Mouse (Mus musculus): Measurements from ENCODE around the gene Stk36. TPM values are rescaled to one million over a fixed set of nuclear protein-coding genes. Genes with fewer than 3 reads are reported as not detected.

Gene Stk36
- polyA plus RNA-seq (2015; fragmentation: Nextera tagmentation; extraction: Ambion mirVana), result 2.8 and 3.5 TPM in 2 replicates

GRCm38 (mm10) chr1:74601267-74601962, at the start of gene Stk36, which contains the start of gene Rnf25:
TSS of gene Stk36 (plus strand) at chr1:74601445.
TSS of gene Rnf25 (minus strand) at chr1:74601397.
- WGBS, result 10% methylated on average over 25 of the region's 25 CpGs
- peaks cover 36% of the 10 kb centered on the region for H3K36me3 ChIP-seq
- H3K4me1 ChIP-seq, result peaks cover 15% of the 10 kb centered on the region
- H3K4me2 ChIP-seq, result peak within 1 kb of the TSS; percentile 86
- H3K9me3 ChIP-seq, result no peaks in the 10 kb centered on the region
- H3K27ac ChIP-seq (replicated peaks), result peak within 1 kb of the TSS; percentile 62
- peak; percentile 56; the same call in 1 of the 2 replicates for ATAC-seq (ENCODE audit: extremely low read depth, insufficient number of reproducible peaks, low FRiP score, low TSS enrichment)
- peak within 1 kb of the TSS; percentile 93 for H3K4me3 ChIP-seq
- no peaks in the 10 kb centered on the region for H3K27me3 ChIP-seq (replicated peaks)
- H3K9ac ChIP-seq, result peak within 1 kb of the TSS; percentile 91

GRCm38 (mm10) chr1:74559061-74559460, 42.2 kb upstream of the Stk36 start:
- Histone ChIP-seq H3K36me3 (peaks cover 10% of the 10 kb centered on the region), H3K27me3 (replicated peaks) (no peaks in the 10 kb centered on the region), H3K4me2 (no peak overlapping the region), H3K9ac (no peak overlapping the region), H3K4me1 (no peaks in the 10 kb centered on the region), H3K9me3 (no peaks in the 10 kb centered on the region), H3K27ac (replicated peaks) (no peak overlapping the region), H3K4me3 (no peak overlapping the region)
- 79% methylated on average over 5 of the region's 5 CpGs for WGBS
- no peak for ATAC-seq (ENCODE audit: extremely low read depth, insufficient number of reproducible peaks, low FRiP score, low TSS enrichment)

GRCm38 (mm10) chr1:74565834-74566233, 35.4 kb upstream of the Stk36 start:
- no peak for ATAC-seq (ENCODE audit: extremely low read depth, insufficient number of reproducible peaks, low FRiP score, low TSS enrichment)
- H3K36me3 ChIP-seq, result peaks cover 74% of the 10 kb centered on the region
- H3K9me3 ChIP-seq, result no peaks in the 10 kb centered on the region
- H3K4me3 ChIP-seq, result no peak overlapping the region
- no peak overlapping the region for H3K4me2 ChIP-seq
- no peaks in the 10 kb centered on the region for H3K4me1 ChIP-seq
- H3K27ac ChIP-seq (replicated peaks), result no peak overlapping the region
- H3K27me3 ChIP-seq (replicated peaks), result no peaks in the 10 kb centered on the region
- WGBS, result 93% methylated on average over 6 of the region's 6 CpGs
- no peak overlapping the region for H3K9ac ChIP-seq

- Histone ChIP-seq H3K4me3 (no peak overlapping the region), H3K4me2 (no peak overlapping the region), H3K9ac (no peak overlapping the region), H3K36me3 (peaks cover 95% of the 10 kb centered on the region), H3K4me1 (no peaks in the 10 kb centered on the region), H3K27ac (replicated peaks) (no peak overlapping the region), H3K27me3 (replicated peaks) (no peaks in the 10 kb centered on the region), H3K9me3 (no peaks in the 10 kb centered on the region)
- no peak for ATAC-seq (ENCODE audit: extremely low read depth, insufficient number of reproducible peaks, low FRiP score, low TSS enrichment)
- WGBS, result 81% methylated on average over 29 of the region's 29 CpGs
Measured at GRCm38 (mm10) chr1:74569739-74570719, 31.2 kb upstream of the Stk36 start.

- Histone ChIP-seq H3K9me3 (no peaks in the 10 kb centered on the region), H3K4me1 (peaks cover 30% of the 10 kb centered on the region), H3K9ac (no peak overlapping the region), H3K4me2 (no peak overlapping the region), H3K27me3 (replicated peaks) (no peaks in the 10 kb centered on the region), H3K36me3 (peaks cover 63% of the 10 kb centered on the region), H3K27ac (replicated peaks) (no peak overlapping the region), H3K4me3 (no peak overlapping the region)
- no peak for ATAC-seq (ENCODE audit: extremely low read depth, insufficient number of reproducible peaks, low FRiP score, low TSS enrichment)
- WGBS, result 77% methylated on average over 3 of the region's 3 CpGs
Measured at GRCm38 (mm10) chr1:74582621-74583020, 18.6 kb upstream of the Stk36 start.

- WGBS, result 75% methylated on average over 3 of the region's 3 CpGs
- H3K27ac ChIP-seq (replicated peaks), result peak overlapping the region; percentile 66
- peak overlapping the region; percentile 35 for H3K4me2 ChIP-seq
Measured at GRCm38 (mm10) chr1:74584616-74585398, 16.4 kb upstream of the Stk36 start.

GRCm38 (mm10) chr1:74587233-74587772, 13.9 kb upstream of the Stk36 start:
- peaks cover 37% of the 10 kb centered on the region for H3K4me1 ChIP-seq
- ATAC-seq (ENCODE audit: extremely low read depth, insufficient number of reproducible peaks, low FRiP score, low TSS enrichment), result no peak; the same call in 1 of the 2 replicates
- H3K27ac ChIP-seq (replicated peaks), result peak overlapping the region; percentile 93
- H3K27me3 ChIP-seq (replicated peaks), result no peaks in the 10 kb centered on the region
- peak overlapping the region; percentile 92 for H3K4me2 ChIP-seq
- peak overlapping the region; percentile 88 for H3K9ac ChIP-seq
- peak overlapping the region; percentile 91 for H3K4me3 ChIP-seq
- WGBS, result under 1% methylated on average over 24 of the region's 24 CpGs
- H3K9me3 ChIP-seq, result no peaks in the 10 kb centered on the region
- peaks cover 49% of the 10 kb centered on the region for H3K36me3 ChIP-seq

More at GRCm38 (mm10) chr1:74584616-74585398, 16.4 kb upstream of the Stk36 start:
- ATAC-seq (ENCODE audit: extremely low read depth, insufficient number of reproducible peaks, low FRiP score, low TSS enrichment), result no peak
- H3K9me3 ChIP-seq, result no peaks in the 10 kb centered on the region
- H3K9ac ChIP-seq, result peak overlapping the region; percentile 59
- H3K4me3 ChIP-seq, result no peak overlapping the region
- peaks cover 45% of the 10 kb centered on the region for H3K36me3 ChIP-seq
- peaks cover 37% of the 10 kb centered on the region for H3K4me1 ChIP-seq
- no peaks in the 10 kb centered on the region for H3K27me3 ChIP-seq (replicated peaks)

GRCm38 (mm10) chr1:74587773-74588445, 13.3 kb upstream of the Stk36 start, which contains the start of the genes Zfp142 and Bcs1l:
TSS of gene Zfp142 (minus strand) at chr1:74588246.
TSS of gene Bcs1l (plus strand) at chr1:74588289.
- Histone ChIP-seq H3K27ac (replicated peaks) (peak within 1 kb of the TSS; percentile 93), H3K4me1 (peaks cover 37% of the 10 kb centered on the region), H3K36me3 (peaks cover 46% of the 10 kb centered on the region), H3K4me3 (peak within 1 kb of the TSS; percentile 91), H3K4me2 (peak within 1 kb of the TSS; percentile 92), H3K9me3 (no peaks in the 10 kb centered on the region), H3K27me3 (replicated peaks) (no peaks in the 10 kb centered on the region), H3K9ac (peak within 1 kb of the TSS; percentile 89)
- ATAC-seq (ENCODE audit: extremely low read depth, insufficient number of reproducible peaks, low FRiP score, low TSS enrichment), result peak; percentile 95
- WGBS, result under 1% methylated on average over 48 of the region's 48 CpGs

GRCm38 (mm10) chr1:74594434-74594833, 6.8 kb upstream of the Stk36 start:
- no peak for ATAC-seq (ENCODE audit: extremely low read depth, insufficient number of reproducible peaks, low FRiP score, low TSS enrichment)
- Histone ChIP-seq H3K4me1 (no peaks in the 10 kb centered on the region), H3K9ac (no peak overlapping the region), H3K36me3 (peaks cover 91% of the 10 kb centered on the region), H3K4me2 (no peak overlapping the region), H3K9me3 (no peaks in the 10 kb centered on the region), H3K4me3 (no peak overlapping the region), H3K27ac (replicated peaks) (no peak overlapping the region; the same call in 1 of the 2 replicates), H3K27me3 (replicated peaks) (no peaks in the 10 kb centered on the region)
- 72% methylated on average over 8 of the region's 8 CpGs for WGBS

All from heart, embryonic 13.5 days (tissue).